34 mouse cellular contexts compared by ENCODE assay signal in genomic region chr3:30964216-30964615, GRCm38 (mm10).
"Had no signal": no experiment of that assay in that cellular context is flagged by ENCODE, and none has a peak within 500 bp of the region (broad histone marks: within the 10 kb centered on the region; RNA-seq: fewer than 3 reads in every experiment).

No protein-coding gene starts in this region.

- H3K9me3 ChIP-seq: heart, embryonic 15.5 days; hindbrain, embryonic 12.5 days; hindbrain, embryonic 13.5 days; hindbrain, embryonic 15.5 days; intestine, embryonic 15.5 days; kidney, embryonic 15.5 days had no signal

- H3K4me2 ChIP-seq: heart, embryonic 11.5 days; heart, embryonic 12.5 days; heart, embryonic 13.5 days; heart, embryonic 15.5 days; hindbrain, embryonic 12.5 days; hindbrain, embryonic 13.5 days; hindbrain, embryonic 14.5 days; hindbrain, embryonic 15.5 days; intestine, embryonic 15.5 days; kidney, embryonic 15.5 days had no signal

- H3K27me3 ChIP-seq: heart, embryonic 12.5 days; heart, embryonic 13.5 days; heart, embryonic 15.5 days; hindbrain, embryonic 12.5 days; hindbrain, embryonic 13.5 days; hindbrain, embryonic 15.5 days; intestine, embryonic 15.5 days; kidney, embryonic 15.5 days had no signal

- ATAC-seq: hindbrain, embryonic 16.5 days; hindbrain, postnatal 0 days; inflammation-experienced regulatory T-cells, adult 6 months; intestine, embryonic 15.5 days; intestine, embryonic 16.5 days; intestine, postnatal 0 days had no signal

- H3K9ac ChIP-seq: heart, embryonic 12.5 days; heart, embryonic 13.5 days; heart, embryonic 15.5 days; hindbrain, embryonic 12.5 days; hindbrain, embryonic 13.5 days; hindbrain, embryonic 14.5 days; hindbrain, embryonic 15.5 days; intestine, embryonic 15.5 days; kidney, embryonic 15.5 days had no signal

- H3K27ac ChIP-seq: heart, embryonic 13.5 days; heart, embryonic 15.5 days; hindbrain, embryonic 10.5 days; hindbrain, embryonic 12.5 days; hindbrain, embryonic 13.5 days; hindbrain, embryonic 14.5 days; hindbrain, embryonic 15.5 days; hindbrain, postnatal 0 days; intestine, embryonic 15.5 days; kidney, embryonic 15.5 days; kidney, postnatal 0 days; layer of hippocampus, adult 2 months; left cerebral cortex, adult 2 months had no signal

- H3K4me3 ChIP-seq: heart, embryonic 12.5 days; heart, embryonic 13.5 days; heart, embryonic 15.5 days; hindbrain, embryonic 10.5 days; hindbrain, embryonic 12.5 days; hindbrain, embryonic 13.5 days; hindbrain, embryonic 15.5 days; intestine, embryonic 15.5 days; kidney, embryonic 15.5 days; layer of hippocampus, adult 2 months; left cerebral cortex, adult 2 months had no signal

- DNase-seq: heart, postnatal 10 days; heart, postnatal 14 days; heart, postnatal 36 days; heart, postnatal 4 days; kidney, adult 11 months; kidney, adult 18-20 months; kidney, adult 2 months; kidney, adult 8-10 months; kidney, adult 9 months; kidney, postnatal 10 days; kidney, postnatal 14 days; kidney, postnatal 25 days; kidney, postnatal 4 days; layer of hippocampus, adult 9-11 months; layer of hippocampus, postnatal 36 days had no signal
